Mouse (Mus musculus): ENCODE results near the gene Pkn1. TPM values are rescaled to one million over a fixed set of nuclear protein-coding genes. Genes with fewer than 3 reads are reported as not detected.
A peak's percentile ranks its signal among the peaks of the same experiment; 100 is the strongest.

Gene Pkn1
- total RNA-seq, 2 experiments from 2014 or later, result 30.6 to 33.7 TPM

- no peak for DNase-seq
- intact Hi-C loops (cut with DNase I), result loop anchor here (2.0 kb wide), 1 partner anchor 20 kb away; no protein-coding TSS in a partner anchor
Observed at GRCm38 (mm10) chr8:83694369-83695160, 4.4 kb downstream of the Pkn1 start.

- intact Hi-C loops (cut with DNase I), result loop anchor here (2.0 kb wide), 1 partner anchor 19 kb away; no protein-coding TSS in a partner anchor
Observed at GRCm38 (mm10) chr8:83693609-83694236, 5.3 kb downstream of the Pkn1 start.

GRCm38 (mm10) chr8:83689264-83689663 lies 9.7 kb downstream of the Pkn1 start:
- no peak for DNase-seq
- intact Hi-C loops (cut with DNase I), result no loop called here

More at GRCm38 (mm10) chr8:83693609-83694236, 5.3 kb downstream of the Pkn1 start:
- DNase-seq, result no peak

- no peak for DNase-seq
- intact Hi-C loops (cut with DNase I), result no loop called here
Observed at GRCm38 (mm10) chr8:83684517-83684916, 14.5 kb downstream of the Pkn1 start.

- DNase-seq, result no peak
- intact Hi-C loops (cut with DNase I), result no loop called here
Observed at GRCm38 (mm10) chr8:83681099-83681498, 17.9 kb downstream of the Pkn1 start.

GRCm38 (mm10) chr8:83680603-83681002 lies 18.4 kb downstream of the Pkn1 start:
- DNase-seq, result no peak
- intact Hi-C loops (cut with DNase I), result no loop called here

- intact Hi-C loops (cut with DNase I), result no loop called here
Observed at GRCm38 (mm10) chr8:83679866-83680265, 19.1 kb downstream of the Pkn1 start.

GRCm38 (mm10) chr8:83674497-83674896 lies 24.5 kb downstream of the Pkn1 start:
- DNase-seq, result no peak
- intact Hi-C loops (cut with DNase I), result loop anchor here (2.0 kb wide), 1 partner anchor 20 kb away; no protein-coding TSS in a partner anchor

More at GRCm38 (mm10) chr8:83679866-83680265, 19.1 kb downstream of the Pkn1 start:
- no peak for DNase-seq

GRCm38 (mm10) chr8:83672936-83673335 lies 26.0 kb downstream of the Pkn1 start:
- intact Hi-C loops (cut with DNase I), result no loop called here
- no peak for DNase-seq

GRCm38 (mm10) chr8:83669013-83669412 lies 30.0 kb downstream of the Pkn1 start:
- DNase-seq, result no peak
- intact Hi-C loops (cut with DNase I), result no loop called here

GRCm38 (mm10) chr8:83668010-83668916 lies 30.7 kb downstream of the Pkn1 start:
- no peak for DNase-seq
- intact Hi-C loops (cut with DNase I), result no loop called here

- intact Hi-C loops (cut with DNase I), result no loop called here
- DNase-seq, result no peak
Observed at GRCm38 (mm10) chr8:83667526-83667925, 31.5 kb downstream of the Pkn1 start.

- intact Hi-C loops (cut with DNase I), result no loop called here
- DNase-seq, result no peak
Observed at GRCm38 (mm10) chr8:83666866-83667234, 32.1 kb downstream of the Pkn1 start.

GRCm38 (mm10) chr8:83665969-83666865 lies 32.8 kb downstream of the Pkn1 start, which contains the start of gene Ptger1:
TSS of gene Ptger1 (plus strand) at chr8:83666678.
- DNase-seq, result peak; percentile 55 to 60
- intact Hi-C loops (cut with DNase I), result no loop called here

GRCm38 (mm10) chr8:83664931-83665625 lies 33.9 kb downstream of the Pkn1 start:
- no peak for DNase-seq
- intact Hi-C loops (cut with DNase I), result loop anchor here (5.0 kb wide), 2 partner anchors 232 to 292 kb away; partner anchors contain the start of genes Asf1b and Gm10644

- intact Hi-C loops (cut with DNase I), result loop anchor here (5.0 kb wide), 2 partner anchors 233 to 293 kb away; partner anchors contain the start of genes Asf1b and Gm10644
- DNase-seq, result no peak
Observed at GRCm38 (mm10) chr8:83664096-83664495, 34.9 kb downstream of the Pkn1 start.

- intact Hi-C loops (cut with DNase I), result loop anchor here (5.0 kb wide), 2 partner anchors 235 to 295 kb away; partner anchors contain the start of genes Asf1b and Gm10644
- DNase-seq, result peak; percentile 88 to 94
Observed at GRCm38 (mm10) chr8:83662421-83662826, 36.6 kb downstream of the Pkn1 start.

GRCm38 (mm10) chr8:83660995-83661680 lies 37.8 kb downstream of the Pkn1 start:
- DNase-seq, result peak in 1 of 2 experiments; percentile 24

More at GRCm38 (mm10) chr8:83660995-83661680, 37.8 kb downstream of the Pkn1 start:
- intact Hi-C loops (cut with DNase I), result loop anchor here (5.0 kb wide), 2 partner anchors 236 to 296 kb away; partner anchors contain the start of genes Asf1b and Gm10644

All from gastrocnemius, postnatal 36 days (tissue).